Mouse (Mus musculus) T-cell, adult 2 months (primary cell): ENCODE results near the gene Otos.

Experiments used
- DNase-seq: peaks from one replicate; pipeline ENCODE4 v3.0.0; 2022; ENCODE audit warnings: low spot score

The Otos gene

GRCm38 (mm10) chr1:92648673-92649072 lies at the start of gene Otos:
TSS of gene Otos (minus strand) at chr1:92648841.
- peak; percentile 43 for DNase-seq

GRCm38 (mm10) chr1:92696848-92697247 lies 48.2 kb upstream of the Otos start:
- peak; percentile 53 for DNase-seq

DNA sequence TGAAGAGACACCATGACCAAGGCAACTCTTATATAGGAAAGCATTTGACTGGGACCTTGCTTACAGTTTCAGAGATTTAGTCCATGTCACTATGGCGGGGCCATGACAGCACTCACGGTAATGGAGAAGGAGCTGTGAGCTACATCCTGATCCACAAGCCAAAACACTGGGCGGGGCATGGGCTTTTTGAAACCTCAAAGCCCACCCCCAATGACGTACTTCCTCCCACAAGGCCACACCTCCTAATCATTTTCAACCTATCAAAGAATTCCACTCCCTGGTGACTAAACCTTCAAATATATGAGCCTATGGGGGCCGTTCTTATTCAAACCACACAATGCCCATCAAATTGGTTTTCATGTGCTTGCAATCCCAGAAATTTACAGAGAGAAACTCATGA lies 47.1 kb upstream of the Otos start:
- DNase-seq, result no peak

- no peak for DNase-seq
Measured at GRCm38 (mm10) chr1:92691166-92691844, 42.7 kb upstream of the Otos start.

DNA sequence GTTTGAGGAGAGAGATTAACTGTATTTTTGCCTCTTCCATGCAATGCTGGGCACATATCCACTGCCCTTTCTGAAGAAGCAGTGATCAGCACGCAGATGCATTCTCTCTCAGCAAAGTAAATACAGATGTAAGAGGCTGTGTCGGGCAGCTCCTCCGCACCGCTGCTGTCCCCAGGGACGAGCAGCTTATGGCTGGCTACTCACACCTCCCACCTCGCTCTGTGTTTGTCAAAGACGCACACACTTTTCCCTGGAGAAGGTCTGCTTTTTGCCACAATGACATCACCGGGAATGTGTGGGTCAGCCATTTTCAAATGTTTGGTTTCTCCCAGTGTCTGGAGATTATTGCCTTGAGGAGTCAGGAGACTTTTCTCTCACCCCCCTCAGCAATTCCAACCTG lies 38.4 kb upstream of the Otos start:
- no peak for DNase-seq

DNA sequence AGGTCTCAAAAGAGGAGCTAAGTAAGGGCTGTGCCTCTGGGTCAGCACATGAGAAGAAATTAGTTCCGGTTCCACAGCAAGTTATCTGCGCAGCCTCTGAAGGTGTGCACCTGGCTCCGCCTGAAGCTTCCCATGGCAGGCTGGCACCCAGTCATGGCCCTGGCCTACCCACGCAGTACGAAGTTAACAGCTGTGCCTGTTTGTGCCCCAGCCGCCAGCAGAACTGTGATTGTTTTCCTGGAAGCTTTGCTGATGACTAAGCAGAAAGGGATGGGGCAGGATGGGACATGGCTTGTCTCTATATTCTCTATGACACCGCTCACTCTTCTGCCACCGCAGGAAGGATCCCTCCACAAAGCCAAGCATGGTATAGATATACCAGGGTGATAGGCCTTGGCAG lies 34.5 kb upstream of the Otos start:
- DNase-seq, result no peak

DNA sequence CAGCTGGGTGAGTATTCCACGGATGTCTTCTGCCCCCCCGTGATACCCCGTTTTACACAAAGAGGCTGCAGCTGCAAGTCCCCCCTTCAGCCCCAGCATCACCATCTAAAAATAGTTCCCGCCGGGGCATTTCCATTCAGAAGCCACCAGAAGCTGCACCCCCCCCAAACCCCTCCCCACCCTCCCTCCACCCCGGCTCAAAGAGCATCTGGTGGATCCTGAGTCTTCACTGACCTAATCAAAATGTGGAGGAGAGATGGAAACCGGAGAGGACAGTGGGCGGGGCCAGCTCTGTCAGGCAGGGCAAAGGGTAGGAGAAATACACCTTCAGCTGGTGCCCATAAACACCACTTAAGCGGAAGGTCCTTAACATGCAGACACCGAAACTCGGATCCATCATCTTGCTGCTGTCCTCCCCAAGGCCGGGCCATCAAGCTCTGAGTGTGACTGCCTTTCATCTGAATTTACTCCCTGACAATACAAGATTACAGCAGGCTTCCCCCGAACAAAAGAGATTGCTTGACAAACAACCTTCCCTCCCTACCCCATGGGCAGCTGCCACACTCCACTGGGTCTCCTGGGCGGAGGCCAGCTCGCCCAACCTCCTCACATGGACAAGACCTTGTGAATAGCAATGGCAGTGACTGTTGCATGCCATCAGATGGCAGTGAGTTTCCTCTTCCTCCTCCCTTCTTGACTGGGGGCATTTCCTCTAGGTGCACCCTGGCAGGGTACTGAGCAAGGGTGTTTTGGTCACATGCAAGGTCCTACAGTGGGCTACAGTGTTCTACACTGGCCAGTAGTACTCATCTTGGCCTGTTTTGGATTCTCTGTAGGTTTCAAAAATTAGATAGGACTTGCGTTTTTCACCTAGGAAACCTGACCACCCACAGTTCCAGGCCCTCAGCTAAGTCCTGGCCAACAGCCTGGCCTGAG lies 32.3 kb upstream of the Otos start:
- no peak for DNase-seq

- no peak for DNase-seq
Measured at GRCm38 (mm10) chr1:92678757-92679156, 30.1 kb upstream of the Otos start.

DNA sequence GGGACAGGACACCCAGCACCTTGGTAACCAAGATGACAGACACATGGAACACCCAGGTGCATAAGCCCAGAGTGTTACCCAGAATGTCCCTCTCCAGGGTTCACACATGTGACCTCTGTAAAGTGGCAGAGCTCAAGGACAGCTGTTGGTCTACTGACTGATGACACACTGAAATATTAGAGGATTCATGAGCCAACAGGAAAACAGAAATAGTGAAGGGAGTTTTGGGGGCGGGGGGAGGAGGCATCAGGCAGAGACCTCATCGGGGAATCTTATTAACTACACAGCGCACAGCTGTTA lies 28.0 kb upstream of the Otos start:
- DNase-seq, result no peak

- DNase-seq, result peak; percentile 5
Measured at GRCm38 (mm10) chr1:92675932-92676675, 27.5 kb upstream of the Otos start.

DNA sequence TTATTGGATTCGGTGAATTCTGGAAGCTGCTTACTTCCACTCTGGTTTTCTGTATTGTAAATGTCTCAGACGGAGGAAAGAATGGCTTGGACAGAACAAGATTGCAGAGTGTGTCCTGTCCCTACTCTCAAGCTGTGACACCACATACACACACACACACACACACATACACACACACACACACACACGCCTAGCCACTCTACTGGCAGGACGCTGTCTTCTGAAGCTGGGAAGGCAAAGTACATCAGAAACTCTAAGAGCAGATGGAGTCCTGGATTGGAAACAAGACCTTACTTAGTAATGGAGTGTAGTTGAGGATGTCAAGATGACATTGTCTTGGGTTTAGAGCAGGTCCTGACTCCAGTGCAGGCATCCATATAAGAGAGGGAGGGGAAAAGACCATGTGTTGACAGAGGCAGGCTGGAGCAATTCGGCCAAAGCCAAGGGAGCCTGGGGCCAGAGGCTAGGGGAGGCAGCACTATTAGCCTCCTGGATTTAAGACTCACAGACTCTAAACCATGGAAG lies 24.7 kb upstream of the Otos start:
- DNase-seq, result no peak

DNA sequence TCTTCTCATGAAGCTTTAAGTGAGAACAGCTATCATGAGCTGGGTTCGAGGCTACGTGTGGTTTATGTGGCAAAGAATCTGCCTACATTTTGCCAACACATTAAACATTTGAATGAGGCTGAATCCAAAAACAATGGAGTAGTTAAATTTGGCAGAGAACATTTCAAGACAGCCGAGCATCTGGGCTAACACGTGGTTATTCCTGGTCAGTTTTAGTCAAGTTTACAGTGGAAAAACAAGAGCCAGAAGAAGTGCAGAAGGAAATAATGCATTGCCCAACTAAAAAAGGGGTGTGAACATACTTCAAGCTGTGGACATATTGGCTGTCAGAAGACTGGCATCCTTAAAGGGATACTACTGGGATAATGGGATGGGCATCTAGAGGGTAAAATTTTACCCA lies 22.7 kb upstream of the Otos start:
- DNase-seq, result no peak

GRCm38 (mm10) chr1:92669430-92669829 lies 20.8 kb upstream of the Otos start:
- DNase-seq, result no peak

GRCm38 (mm10) chr1:92667106-92667505 lies 18.5 kb upstream of the Otos start:
- no peak for DNase-seq

DNA sequence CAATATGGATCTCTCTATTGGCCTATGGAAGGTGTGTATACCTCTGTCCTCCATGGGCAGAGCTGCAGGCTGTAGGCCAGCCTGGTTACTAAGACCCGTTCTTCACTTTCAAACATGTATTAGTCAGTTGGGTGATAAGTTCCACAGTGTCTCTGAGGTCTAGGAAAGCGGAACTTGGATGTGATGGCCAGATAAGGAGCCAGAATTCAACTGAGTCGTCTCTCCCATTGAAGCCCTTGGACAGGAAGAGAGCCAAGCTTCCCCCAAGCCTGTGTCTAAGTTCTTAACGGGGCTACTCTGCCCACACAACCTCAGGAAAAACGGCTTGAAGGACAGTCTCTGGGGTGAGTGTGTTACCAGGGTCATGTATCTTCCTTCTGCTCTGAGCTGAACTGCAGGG lies 10.8 kb upstream of the Otos start:
- no peak for DNase-seq

DNA sequence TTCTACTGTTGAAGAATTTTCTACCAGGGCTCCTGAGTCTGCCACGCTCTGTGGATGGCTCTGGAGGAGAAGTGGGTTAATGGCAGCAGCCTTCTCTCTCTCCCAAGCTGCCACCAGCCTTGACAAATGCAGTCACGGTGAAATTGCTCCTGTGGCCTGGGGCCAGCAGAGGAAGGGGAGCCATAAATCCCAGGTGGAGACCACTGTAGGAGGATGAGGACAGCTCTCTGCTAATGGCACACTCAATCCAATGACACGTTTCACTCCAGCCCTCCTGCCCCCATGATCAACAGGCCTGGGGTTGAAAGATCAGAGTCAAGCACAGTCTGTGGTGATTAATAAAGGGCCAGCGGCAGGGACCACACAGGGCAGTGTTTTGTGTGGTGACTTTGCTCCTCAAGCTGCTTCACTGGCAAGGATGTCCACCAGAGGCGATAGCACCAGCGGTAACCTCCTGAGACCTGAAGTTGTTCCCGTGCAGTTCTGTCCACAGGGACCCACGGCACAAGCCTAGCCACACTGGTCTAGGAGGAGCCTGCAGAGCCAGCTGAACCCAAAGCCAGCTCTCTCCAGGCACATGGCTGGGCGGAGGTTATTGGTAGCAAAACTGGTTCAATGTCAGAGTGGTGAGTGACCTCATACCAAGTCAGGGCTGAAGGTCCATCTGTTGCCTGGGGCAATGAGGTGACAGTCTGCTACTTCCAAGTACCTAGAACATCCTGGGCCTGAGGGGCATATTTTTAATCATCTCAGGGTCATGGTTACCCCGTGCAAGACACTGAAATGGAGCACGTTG lies 8.6 kb upstream of the Otos start:
- DNase-seq, result no peak

GRCm38 (mm10) chr1:92654676-92655075 lies 6.0 kb upstream of the Otos start:
- no peak for DNase-seq

GRCm38 (mm10) chr1:92653179-92653578 lies 4.5 kb upstream of the Otos start:
- DNase-seq, result no peak

GRCm38 (mm10) chr1:92651467-92651866 lies 2.8 kb upstream of the Otos start:
- no peak for DNase-seq

DNA sequence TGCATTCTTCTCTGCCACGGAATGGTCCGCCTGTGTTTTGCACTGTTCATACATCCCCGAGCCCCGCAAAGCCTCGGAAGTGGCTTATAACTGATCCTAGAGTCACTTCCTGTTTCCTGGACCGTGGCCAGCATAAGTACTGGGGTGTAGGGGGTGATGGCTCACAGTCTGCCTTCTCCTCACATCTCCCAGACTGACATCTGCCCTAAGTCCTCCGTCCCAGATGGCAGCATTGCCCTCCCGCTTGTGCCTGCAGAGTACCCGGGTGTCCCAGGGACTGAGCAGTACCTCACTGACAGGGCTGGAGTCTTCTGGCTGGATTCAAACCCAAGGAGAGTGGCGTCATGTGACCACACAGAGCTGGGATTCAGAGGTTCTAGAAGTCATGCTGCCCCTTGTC lies 444 bp downstream of the Otos start:
- DNase-seq, result peak; percentile 10

GRCm38 (mm10) chr1:92647752-92648151 lies 889 bp downstream of the Otos start:
- DNase-seq, result peak; percentile 24

DNA sequence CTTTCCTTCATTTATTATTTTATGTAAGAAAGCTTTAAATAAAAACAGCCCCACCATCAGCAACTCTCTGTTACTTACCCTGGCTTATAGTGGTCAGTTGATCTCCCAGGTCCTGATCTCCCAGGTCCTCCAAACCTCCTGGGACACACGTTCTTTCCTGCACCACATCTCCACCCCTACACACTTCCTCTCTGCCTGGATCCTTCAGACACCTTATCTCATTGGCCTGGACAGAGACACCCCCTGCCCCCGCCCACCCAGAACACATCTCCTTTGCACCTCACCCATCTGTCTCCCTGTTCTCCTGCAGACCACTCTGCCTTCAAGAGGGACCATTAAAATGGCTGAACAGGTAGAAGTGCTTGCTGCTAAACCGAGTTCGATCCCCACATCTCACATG lies 1.6 kb downstream of the Otos start:
- DNase-seq, result no peak
